Mouse (Mus musculus): ENCODE data around the gene Rims3. TPM values are rescaled to one million over a fixed set of nuclear protein-coding genes. Genes with fewer than 3 reads are reported as not detected.

The Rims3 gene
- polyA plus RNA-seq (2017; shearing (Covaris generic)) = 1 to 10 TPM in 1 of 2 experiments, under 1 TPM in 1; 0.35 to 2.8 TPM

DNA sequence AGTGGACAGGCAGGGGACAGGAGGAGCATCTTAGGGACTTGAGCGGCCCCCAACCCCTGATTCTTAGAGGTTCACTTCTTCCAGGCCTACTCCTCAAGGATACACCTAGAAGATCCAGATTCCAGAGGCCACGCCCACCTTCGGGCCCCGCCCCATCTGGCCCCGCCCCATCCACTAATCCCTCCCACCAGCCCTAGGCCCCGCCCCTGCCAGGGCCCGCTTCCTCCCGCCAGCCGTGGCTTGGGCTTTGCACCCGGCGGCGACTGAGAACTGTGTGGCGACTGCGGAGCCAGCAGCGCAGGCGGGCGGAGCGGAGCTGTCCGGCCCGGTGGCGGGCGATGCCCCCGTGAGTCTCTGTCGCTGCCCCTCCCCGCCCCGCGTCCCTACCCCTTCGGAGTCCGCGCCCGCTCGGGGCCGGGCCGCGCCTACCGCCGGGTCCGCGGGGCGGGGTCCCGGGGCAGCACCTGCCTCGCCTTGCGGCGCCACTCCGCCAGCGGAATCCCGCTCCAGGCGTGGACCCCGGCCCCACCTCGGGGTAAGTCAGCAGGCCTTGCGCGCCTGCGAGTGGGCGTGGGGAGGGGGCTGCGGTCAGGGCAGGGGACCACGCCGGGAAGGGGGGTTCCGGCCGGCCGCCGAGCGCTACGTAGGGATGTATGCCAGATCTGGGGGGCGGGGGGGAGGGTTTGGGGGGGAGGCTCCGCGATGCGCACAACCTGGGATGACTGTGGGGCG is at the start of gene Rims3:
Gene Rims3, plus strand, starts transcription at position 229 of the 732 bp plus-strand sequence.

DNA sequence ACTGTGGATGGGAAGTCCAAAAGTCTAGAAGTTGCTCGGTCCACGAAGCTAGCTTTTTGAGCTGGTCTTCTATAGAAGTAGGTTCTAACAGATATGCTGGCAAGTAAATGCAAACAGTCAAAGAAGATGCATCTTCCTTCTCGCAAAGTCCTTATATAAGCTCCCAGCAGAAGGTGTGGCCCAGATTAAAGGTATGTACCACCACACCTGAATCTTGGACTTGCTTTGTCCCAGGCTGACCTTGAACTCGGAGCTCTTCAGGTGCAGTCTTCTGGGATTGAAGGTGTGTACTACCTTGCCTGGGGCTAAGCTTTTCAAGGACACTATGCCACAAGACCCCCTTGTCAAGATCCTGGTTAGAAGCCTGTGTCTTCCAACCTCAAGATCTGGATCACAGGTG is 23.1 kb upstream of the Rims3 start, which contains the start of gene Nfyc:
Gene Nfyc, minus strand, starts transcription at position 101 of the 400 bp plus-strand sequence.

DNA sequence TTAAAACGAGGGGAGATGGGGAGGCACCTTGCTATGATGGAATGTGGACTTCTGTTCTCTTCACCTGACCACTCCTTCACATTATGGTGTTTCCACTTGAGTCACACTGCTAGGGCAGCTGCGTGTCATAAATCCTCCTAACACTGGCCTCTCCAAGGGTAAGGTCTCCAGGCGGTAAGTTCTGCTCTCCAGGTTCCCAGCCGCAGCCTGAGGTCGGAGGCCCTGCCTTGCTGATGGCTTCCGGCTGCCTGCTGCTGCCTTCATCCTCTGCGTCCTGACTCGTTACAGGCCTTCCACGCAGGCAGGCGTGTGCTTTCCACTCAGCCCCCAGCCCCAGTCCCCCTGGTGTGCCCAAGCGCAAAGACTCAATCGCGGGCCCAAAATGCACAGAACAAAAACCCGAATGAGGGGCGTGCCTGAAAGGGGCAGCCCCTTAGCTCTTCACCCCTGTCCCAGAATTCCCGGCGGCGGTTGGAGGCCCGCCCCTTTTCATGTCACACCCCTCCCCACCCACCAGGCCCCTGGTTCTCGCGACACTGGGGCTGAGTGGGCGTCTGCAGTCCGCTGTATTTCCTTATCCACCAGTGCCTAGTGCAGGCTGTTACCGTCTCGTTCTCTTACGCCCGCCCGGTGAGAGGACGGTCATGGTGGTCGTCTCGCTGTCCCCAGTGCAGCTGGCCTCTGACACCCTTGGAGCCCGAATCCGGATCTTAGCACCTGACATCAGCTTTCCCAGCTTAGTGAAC is 70.1 kb downstream of the Rims3 start, which contains the start of gene Exo5:
Gene Exo5, minus strand, starts transcription at position 464 of the 746 bp plus-strand sequence.

Other genes starting within 250 kb of the Rims3 start
- 1 to 10 TPM; 1.4 to 1.6 TPM for gene Cited4, start 188.2 kb upstream of the Rims3 start, polyA plus RNA-seq (2017; shearing (Covaris generic))
- not detected for gene Kcnq4, start 106.2 kb upstream of the Rims3 start, polyA plus RNA-seq (2017; shearing (Covaris generic))
- gene Nfyc, start 23.2 kb upstream of the Rims3 start, polyA plus RNA-seq (2017; shearing (Covaris generic)) = 100 to 1,000 TPM in 1 of 2 experiments, 10 to 100 TPM in 1; 80.4 to 107 TPM
- gene Exo5, start 70.2 kb downstream of the Rims3 start, polyA plus RNA-seq (2017; shearing (Covaris generic)) = 10 to 100 TPM; 27.2 to 27.6 TPM
- gene Zfp69, start 96.9 kb downstream of the Rims3 start, polyA plus RNA-seq (2017; shearing (Covaris generic)) = 1 to 10 TPM; 2.3 to 3.1 TPM
- 10 to 100 TPM; 65.6 to 69.1 TPM for gene Smap2, start 162.4 kb downstream of the Rims3 start, polyA plus RNA-seq (2017; shearing (Covaris generic))
- gene Col9a2, start 184.6 kb downstream of the Rims3 start, polyA plus RNA-seq (2017; shearing (Covaris generic)) = not detected
- gene Zmpste24, start 243.4 kb downstream of the Rims3 start, polyA plus RNA-seq (2017; shearing (Covaris generic)) = 10 to 100 TPM; 46.1 to 47.0 TPM

Measured in activated CD4-positive, CD25-positive, alpha-beta regulatory T cell (primary cell).